Mouse (Mus musculus) frontal cortex, postnatal 36 days (tissue): ENCODE measurements around the gene Ptgfr.

Source experiments
- DNase-seq, 2 experiments: peaks; one replicate each; pipeline ENCODE4 v3.0.0; 2022; ENCODE audit warnings: low spot score in 2 of 2

The Ptgfr gene

DNA sequence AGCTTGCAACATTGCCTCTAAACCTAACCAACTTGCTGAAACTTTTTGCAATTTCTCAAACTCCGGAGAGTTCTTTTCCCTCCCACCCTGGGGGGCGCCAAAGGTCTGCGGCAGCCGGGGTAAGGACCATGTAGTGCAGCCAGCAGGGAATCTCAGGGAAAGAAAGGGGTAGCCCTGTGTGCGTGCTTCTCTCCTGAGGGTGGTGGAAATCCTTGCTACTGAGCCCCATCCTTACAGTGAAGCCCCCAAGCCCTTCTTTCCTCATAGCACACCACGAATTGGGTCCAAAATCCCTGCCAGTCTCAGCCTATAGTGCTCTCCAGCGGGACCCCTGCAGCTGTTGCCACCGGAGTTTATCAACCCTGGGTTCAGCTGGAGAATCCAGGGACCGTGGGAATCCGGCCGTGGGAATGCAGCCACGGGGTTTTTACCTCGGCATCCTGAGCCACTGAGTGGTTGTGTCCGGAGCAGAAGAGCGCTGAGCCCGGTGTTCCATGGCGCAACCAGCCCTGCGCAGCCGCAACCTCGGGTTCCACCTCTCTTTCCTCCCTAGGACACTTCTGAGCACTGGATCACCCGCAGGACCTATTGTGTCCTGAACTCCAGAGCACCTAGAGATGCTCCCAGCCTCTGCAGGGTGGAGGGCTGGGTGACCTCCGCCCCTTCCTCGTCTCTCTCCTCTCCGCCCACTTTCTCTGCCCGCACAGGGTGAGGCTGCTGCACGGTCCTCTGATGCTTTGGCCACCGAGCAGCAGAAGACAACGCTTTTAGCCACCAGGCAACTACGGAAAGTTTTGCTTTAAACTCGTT is at the start of gene Ptgfr:
Ptgfr (minus strand) TSS at position 760 of the 810 bp plus-strand sequence.
- peak; percentile 15 to 25 for DNase-seq

DNA sequence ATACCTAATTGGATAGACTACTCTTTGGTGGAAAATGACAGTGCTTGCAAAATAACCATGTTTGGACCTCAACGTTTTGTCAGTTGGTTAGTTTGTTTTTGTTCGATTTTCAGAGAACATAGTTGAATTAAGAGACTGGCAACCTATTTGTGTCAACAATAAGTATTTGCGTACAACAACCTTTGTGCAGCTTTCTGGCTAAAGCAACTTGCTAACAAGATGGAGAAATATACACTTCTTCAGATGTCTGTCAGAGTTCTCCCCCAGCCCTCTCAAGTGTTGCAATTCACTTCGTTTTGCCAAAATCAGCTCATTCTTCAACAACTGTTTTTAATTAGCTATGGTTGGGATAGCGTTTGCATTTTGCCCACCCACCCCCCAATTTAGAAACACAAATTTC is 46.5 kb upstream of the Ptgfr start:
- DNase-seq, result no peak

DNA sequence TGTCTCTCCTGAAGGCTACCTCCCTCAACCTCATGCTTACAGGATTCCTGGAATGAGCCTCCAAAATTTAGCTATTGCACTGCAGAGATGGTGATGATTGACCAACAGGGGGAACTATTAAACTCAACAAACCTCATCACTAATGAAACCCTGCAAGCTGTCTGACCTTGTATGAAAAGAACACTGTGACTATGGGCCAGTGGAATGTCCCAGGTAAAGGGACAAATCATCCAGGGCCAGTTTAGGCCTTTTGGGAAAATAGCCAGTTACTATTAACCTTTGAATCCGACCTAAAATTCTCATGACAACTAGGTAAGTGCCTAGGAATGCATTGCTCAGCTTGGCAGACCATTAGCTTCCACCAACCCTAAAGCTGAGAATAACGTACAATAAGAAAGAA is 42.6 kb upstream of the Ptgfr start:
- no peak for DNase-seq

DNA sequence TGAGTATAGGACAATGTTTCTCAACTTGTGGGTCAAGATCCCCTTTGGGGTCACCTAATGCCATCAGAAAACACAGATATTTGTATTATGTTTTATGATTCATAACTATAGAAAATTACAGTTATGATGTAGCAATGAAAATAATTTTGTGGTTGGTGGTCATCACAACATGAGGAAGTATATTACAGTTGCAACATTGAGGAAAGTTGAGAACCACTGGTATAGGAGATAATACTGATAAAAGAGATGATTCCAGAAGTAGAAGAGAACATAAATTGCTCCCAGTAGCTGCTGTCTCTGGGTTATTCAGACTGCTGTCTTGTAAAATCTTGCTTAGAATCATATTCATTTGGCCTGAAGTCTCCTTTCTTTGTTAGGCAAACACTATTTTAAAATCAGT is 31.5 kb upstream of the Ptgfr start:
- no peak for DNase-seq

DNA sequence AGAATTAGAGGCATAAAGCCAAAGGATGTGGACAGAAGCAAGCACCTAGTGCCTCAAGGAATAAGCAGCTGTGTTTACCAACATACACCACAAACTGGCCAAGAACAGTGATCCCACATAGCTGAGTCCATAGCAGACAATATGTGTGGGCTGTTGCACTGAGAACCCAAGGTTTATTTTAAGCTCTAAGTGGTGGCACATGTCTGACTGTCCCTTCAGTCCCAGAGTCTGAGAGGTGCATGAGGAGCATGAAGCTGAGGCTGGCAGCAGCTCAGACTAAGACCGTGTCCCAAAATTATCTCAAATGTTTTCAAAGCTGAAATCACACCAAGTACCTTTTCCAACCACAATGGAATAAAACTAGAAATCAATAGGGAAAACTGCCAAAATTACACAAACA is 13.9 kb upstream of the Ptgfr start:
- DNase-seq, result no peak

DNA sequence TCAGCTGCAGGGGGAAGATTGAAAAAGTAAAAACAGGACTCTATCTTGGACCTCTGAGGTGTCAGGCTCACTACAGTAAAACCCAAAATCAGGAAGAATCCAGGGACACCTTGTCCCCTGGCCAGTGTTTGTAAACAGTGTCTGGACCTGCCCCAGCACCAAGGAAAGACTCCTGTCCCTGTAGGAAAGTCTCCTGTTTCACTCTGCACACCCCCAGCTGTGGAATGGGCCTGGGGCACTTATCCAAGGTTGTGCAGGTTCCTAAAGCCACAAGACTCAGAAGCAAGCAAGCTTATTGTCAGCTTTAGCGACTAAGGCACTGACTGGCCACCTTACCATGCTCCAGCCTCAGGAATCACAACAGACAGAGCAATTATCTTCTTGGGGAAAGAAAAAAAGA is 13.2 kb upstream of the Ptgfr start:
- no peak for DNase-seq

DNA sequence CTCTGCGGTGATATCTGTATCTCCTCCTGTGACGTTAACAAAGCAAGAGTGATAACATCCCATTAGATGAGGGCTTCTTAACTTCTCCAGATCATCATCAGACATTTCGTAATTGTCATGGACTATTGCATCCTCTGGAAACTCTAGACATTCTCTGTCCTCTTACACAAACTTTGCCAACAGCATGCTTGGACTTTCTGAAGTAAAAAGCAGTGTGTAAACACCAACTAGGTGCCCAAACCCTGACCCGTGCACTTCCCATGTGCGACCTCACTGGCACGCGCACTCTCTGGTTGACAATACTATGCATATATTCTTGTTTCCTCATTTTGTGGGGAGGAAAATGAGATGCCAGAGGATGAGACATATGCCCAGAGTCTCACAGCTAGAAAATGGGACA is 8.9 kb upstream of the Ptgfr start:
- no peak for DNase-seq

DNA sequence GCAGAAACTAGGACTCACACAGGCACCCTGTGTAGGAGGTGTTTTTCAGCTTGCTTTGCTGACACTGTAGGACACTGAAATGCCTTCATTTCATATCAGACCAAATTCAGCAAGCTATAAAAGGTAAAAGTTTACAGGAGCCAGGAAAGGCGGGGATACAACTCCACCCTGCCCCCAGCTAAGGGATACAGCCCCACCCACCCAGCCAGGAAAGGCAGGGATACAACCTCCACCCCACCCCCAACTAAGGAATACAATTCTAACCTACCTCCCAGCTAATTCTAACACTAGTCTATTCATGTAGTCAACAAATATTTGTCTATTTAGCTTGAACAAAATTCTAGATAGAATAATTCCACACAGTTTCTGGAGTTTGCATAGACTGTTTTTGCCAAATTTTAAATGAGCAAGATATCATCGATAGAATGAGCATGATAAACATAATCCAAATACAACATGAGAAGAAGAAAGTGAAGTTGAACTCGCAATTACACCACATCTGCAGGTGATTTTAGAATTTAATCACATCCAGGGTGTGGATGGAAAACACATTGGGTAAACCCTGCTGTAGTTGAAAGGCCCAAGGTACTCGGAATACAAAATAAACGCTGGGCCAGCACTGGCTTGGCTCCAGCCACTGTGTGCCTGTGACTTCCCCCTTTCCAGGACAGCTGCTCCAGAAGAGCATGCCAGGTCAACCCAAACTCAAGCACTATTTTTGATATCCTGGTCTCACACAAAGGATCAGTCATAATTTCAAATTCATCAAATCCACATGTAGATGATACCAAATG is 7.1 kb upstream of the Ptgfr start:
- DNase-seq, result peak in 1 of 2 experiments; percentile 7

DNA sequence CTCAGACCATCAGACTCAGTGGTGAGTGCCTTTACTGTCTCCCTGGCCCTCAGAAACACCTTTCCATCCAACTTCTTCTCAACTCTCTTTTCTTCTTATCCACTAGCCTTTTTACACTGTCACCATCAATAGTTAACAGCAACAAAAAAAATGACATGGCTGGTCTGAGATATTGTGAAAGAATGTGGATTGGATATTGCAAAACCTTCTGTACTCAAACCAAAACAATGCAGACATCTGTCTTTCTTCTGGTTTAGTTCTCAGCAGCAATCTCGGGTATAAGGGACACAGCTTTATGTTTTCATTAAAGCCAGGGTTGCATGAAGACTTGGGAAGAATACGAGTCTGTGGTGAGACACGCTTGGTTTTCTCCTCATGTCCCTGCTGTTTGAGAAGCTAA is 3.3 kb upstream of the Ptgfr start:
- DNase-seq, result no peak

DNA sequence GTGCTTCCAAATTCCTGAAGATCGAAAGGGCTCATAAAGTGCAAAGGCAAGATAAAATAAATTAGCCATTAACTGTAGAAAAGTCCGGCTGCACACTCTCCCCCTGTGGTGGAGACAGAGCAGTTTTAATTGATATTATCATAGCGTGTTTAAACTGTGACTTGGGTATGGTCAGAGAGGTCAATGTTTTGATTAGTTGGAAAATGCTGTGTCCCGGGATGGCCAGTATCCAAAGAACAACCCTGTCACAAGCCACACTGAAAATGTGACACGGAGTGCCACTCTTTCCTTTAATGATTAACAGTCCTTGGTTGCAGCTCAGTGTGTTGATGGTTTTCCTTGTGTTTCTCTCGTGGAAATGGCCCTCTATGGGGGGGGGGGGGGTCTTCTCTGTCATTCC is 942 bp upstream of the Ptgfr start:
- DNase-seq, result no peak

DNA sequence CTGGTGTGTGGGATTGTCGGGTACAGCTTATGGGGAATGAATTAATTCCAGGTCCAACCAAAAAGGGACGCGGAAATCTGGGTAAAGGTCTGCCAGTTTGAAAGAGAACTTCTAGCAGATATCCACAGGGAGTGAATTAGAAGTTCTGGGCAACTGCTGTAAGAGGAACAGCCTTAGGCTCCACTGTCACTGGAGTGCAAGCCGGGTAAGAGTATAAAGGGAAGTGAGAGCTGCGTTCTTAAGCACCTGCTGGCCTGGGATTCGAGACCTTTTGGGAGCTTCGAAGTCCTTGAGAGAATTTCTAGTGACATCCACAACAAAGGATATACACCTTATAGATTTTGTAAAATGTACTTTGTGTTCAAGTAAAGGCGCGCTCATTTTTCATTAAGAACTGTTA is 319 bp upstream of the Ptgfr start:
- no peak for DNase-seq

DNA sequence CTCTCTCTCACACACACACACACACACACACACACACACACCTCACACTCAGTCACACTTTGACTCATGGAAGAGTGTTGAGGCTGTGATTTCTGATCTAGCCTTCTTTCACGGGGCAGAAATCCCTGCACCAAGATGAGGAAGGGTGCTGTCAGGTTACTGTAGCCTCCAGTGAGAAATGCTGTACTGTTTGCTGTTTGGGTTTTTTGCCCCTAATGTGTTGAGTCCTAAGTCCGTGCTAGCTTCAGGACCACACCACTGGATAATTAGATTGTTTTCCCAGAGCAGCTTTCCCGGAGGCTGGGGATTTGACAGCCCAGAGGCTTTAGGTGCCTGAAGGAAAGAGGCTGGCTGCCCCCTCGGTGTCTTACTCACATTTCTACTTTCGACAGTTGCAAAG is 979 bp downstream of the Ptgfr start:
- DNase-seq, result no peak

DNA sequence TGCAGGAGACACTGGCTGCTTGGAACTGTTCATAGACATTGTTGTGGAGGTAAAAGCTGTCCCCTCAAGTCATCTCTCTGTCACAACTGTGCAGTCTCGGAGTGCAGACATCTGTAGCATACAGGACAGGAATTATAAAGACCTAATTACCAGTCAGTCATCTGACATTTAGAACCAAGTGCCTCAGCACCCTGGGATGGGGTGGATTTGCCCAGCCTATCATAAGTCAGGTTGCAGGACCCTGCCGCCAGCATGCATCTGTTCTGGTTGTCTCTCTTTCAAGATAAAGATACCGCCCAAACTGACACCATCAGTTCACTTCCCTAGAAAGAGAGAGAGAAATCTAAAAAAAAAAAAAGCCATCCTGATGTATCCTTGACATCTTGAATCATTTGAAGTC is 1.6 kb downstream of the Ptgfr start:
- DNase-seq, result no peak

DNA sequence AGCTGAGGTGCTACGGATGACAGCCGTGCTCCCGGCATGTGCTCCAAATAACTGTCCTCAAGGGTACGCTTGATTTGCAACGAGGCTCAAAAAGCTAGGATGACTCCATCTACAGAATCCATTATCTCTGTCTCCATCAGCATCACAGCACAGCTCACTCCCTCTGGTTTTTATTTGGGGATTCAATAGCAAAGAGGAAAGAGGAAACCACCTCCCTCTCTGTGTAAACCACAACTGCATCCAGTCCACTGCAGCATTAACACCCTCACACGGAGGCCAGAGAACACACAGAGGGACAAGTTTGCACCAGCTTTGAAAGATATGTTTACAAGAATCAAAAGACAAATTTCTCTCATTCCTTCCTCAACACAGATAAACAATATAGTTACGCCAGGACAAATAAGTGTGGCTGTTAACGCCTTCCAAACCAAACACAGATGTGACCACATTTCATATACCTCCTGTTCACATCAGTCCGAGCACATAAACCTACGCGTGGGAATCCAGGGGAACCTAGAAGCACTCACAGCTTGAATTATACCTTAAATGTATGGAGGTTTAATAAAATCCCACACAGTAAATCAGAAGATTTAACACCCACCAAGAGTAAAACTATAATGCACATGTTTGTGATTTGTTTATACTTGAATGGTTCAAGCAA is 9.3 kb downstream of the Ptgfr start:
- no peak for DNase-seq

DNA sequence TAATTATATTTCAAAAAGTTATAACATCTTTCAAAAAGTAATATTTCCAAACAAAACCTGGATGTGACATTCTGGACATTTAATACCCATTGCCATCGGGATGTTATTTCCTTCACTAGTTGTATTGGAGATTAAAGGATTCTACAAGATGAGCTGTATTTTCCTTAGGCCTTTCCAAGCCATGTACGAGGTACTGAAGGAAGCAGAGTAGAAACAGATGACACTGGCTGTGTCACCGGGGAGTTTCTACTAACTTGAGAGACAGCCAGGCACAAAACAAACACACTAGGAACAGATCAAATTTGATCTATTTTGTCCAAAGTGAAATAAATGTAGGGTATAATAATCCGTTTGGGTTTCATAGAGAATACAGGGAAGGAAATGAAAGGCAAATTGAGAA is 17.6 kb downstream of the Ptgfr start:
- DNase-seq, result no peak

DNA sequence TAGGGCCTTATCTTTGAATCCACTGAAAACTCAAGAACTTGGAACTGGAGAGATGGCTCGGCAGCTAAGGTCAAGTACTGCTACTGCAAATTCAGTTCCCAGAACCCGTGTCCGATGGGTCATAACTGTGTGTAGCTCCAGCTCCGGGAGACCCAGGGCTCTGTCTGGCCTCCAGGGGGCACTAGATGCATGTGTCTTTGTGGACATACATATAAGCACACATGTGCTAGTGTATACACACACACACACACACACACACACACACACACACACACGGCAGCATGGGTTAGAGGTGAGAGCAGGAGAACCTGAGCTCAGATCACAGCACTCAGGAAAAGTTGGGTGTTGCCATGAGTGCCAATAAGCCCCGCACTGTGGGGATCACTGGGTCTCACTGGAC is 19.2 kb downstream of the Ptgfr start:
- no peak for DNase-seq

DNA sequence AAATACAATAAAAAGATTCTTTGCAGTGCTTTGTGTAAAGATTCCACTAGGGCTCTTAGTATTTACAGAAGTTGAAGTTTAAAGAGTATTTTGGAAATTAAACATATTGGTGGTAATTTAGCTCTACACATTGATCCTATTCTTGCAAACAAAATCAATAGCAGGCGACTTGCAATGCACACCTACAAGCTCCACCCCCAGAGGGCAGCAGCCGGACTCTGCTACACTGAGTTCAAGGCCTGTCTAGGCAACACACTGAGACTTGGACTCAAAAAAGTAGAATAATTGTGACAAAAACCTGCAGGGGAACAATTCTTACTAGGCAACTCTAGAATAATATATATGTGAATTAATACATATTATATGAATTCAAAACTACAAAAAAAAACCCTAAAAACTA is 28.8 kb downstream of the Ptgfr start:
- no peak for DNase-seq

DNA sequence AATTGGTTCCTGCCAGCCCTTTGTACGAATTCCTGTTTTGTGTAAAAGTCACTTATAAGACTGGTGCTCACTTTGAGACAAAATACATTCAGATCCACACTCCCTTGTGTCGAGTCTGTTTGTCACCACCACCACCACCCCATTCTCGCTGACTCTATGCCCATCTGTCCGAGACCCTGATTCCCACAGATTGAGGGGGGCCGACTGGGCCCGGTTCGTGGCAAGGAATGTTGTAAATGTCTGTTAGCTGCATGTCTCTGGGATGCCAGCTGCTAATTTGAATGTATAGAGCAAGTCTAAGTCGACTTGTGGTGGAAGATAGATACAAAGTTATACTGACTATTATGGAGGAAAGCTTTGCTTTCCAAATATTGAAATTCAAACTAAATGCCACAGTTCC is 48.8 kb downstream of the Ptgfr start:
- no peak for DNase-seq

DNA sequence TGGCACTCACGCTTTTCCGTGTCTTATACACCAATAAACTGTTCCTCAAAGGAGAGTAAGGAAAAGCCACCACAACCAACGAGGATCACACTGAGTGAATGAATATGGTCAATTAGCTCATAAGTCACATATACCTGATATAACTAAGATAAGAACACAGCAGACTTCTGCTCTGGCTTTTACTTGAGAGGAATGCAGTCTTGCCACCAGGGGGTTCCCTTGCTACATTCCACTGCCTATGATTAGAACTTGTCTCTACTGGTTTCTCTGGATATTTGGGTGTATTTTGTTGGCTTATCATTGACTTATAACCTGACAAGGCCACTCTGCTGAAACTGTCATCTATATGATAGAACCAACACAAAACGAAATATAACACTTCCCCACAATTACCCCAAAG is 62.3 kb downstream of the Ptgfr start:
- DNase-seq, result peak; percentile 36 to 67

DNA sequence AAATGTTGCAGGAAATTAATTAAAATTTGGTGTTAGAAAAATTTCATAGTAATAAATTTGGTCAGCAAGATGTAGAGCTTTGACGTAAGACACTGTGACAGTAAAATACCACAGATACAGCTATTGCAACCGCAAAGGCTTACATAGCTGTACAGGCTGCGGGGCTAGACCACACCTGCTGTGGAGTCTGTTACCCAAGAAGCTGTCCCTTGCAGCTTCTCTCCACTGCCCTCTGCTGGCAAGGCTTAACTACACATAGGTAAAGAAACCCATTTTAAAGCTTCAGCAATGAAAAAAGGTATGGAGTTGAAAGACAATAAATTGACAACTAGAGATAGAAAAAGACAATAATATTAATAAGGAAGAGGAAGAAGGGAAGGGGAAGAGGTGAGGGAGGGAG is 66.4 kb downstream of the Ptgfr start:
- DNase-seq, result peak; percentile 50 to 68

DNA sequence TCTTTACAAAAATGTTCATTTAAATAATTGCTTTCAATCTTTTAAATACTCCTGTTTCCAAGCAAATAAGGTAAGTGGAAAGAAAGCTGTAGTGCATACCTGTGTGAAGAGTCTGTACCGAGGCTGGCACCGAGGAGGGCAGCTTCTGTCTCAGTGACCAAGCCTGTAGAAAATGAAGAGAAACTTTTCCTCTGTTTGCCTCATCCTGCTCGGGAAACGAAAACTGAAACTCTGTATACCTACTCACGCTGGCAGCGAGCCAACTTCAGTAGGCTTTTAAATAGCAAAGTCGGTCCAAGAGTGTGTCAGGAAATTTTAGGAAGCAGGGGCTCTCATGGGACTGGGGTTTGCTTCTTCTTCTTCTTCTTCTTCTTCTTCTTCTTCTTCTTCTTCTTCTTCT is 87.7 kb downstream of the Ptgfr start, which contains the start of gene Ifi44:
Ifi44 (minus strand) TSS at position 224 of the 400 bp plus-strand sequence.
- DNase-seq, result no peak

DNA sequence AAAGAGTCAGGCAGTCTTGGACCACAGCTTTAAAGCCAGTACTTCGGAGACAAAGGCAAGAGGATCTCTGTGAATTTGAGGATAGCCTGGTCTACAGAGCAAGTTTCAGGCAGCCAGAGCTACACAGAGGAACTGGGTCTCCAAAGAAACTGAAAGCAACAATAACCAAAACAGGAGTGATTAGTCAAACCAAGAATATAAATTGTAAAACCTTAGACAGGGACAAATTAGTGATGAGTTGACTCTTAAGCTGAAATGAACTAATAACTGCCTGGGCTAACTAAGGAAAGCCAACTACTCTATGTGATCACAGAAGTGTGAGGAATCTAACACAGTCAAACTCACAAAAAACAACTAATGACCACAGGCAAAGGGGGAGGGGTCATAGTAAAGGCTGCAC is 88.9 kb downstream of the Ptgfr start:
- no peak for DNase-seq
